Mouse (Mus musculus): ENCODE data around the gene Rplp0. TPM values are rescaled to one million over a fixed set of nuclear protein-coding genes. Genes with fewer than 3 reads are reported as not detected.

Rplp0 gene
- polyA plus RNA-seq, 1 experiment from 2014 or later, result 1,525 TPM

GRCm38 (mm10) chr5:115531671-115532270 lies 27.5 kb upstream of the Rplp0 start:
- WGBS, result 16% methylated on average over 18 of the region's 18 CpGs
- no peak overlapping the region for H3K4me3 ChIP-seq (replicated peaks; ENCODE audit: low read depth, low read length)
- H3K36me3 ChIP-seq (ENCODE audit: insufficient read depth, low read length), result no peaks in the 10 kb centered on the region
- H3K27ac ChIP-seq, result peak overlapping the region; percentile 78
- DNase-seq (ENCODE audit: low spot score) (peak; percentile 86), ATAC-seq (replicated peaks; ENCODE audit: low FRiP score, low read depth) (peak; percentile 25; the same call in 1 of the 2 replicates)
- H3K9me3 ChIP-seq (replicated peaks; ENCODE audit: low read length), result no peaks in the 10 kb centered on the region
- H3K4me1 ChIP-seq (replicated peaks; ENCODE audit: insufficient read depth, low read length), result peaks cover 71% of the 10 kb centered on the region
- peak overlapping the region; percentile 26 for H3K4me2 ChIP-seq (ENCODE audit: low read length)
- H3K9ac ChIP-seq (ENCODE audit: low read depth, low read length), result 0 out of 2 replicates have a peak overlapping the region, but pooled peaks have one; percentile 2
- H3K27me3 ChIP-seq (ENCODE audit: insufficient read depth, low read length), result no peaks in the 10 kb centered on the region
- no peak for TF ChIP-seq CTCF (IDR thresholded peaks at IDR 0.05; ENCODE audit: low read depth)

GRCm38 (mm10) chr5:115534290-115534731 lies 25.0 kb upstream of the Rplp0 start:
- Histone ChIP-seq H3K9me3 (replicated peaks; ENCODE audit: low read length) (no peaks in the 10 kb centered on the region), H3K36me3 (ENCODE audit: insufficient read depth, low read length) (no peaks in the 10 kb centered on the region), H3K27ac (peak overlapping the region; percentile 60; the same call in 1 of the 2 replicates), H3K4me3 (replicated peaks; ENCODE audit: low read depth, low read length) (no peak overlapping the region), H3K27me3 (ENCODE audit: insufficient read depth, low read length) (no peaks in the 10 kb centered on the region), H3K9ac (ENCODE audit: low read depth, low read length) (no peak overlapping the region), H3K4me2 (ENCODE audit: low read length) (no peak overlapping the region; the same call in 1 of the 2 replicates), H3K4me1 (replicated peaks; ENCODE audit: insufficient read depth, low read length) (peaks cover 74% of the 10 kb centered on the region)
- peak; percentile 45 for DNase-seq (ENCODE audit: low spot score)
- no peak for ATAC-seq (replicated peaks; ENCODE audit: low FRiP score, low read depth)
- no peak for TF ChIP-seq CTCF (IDR thresholded peaks at IDR 0.05; ENCODE audit: low read depth)
- WGBS, result 21% methylated on average over 16 of the region's 16 CpGs

GRCm38 (mm10) chr5:115534856-115535255 lies 24.4 kb upstream of the Rplp0 start:
- H3K9ac ChIP-seq (ENCODE audit: low read depth, low read length), result peak overlapping the region; percentile 1; the same call in 1 of the 2 replicates

GRCm38 (mm10) chr5:115535635-115536034 lies 23.6 kb upstream of the Rplp0 start:
- H3K27me3 ChIP-seq (ENCODE audit: insufficient read depth, low read length), result no peaks in the 10 kb centered on the region
- 19% methylated on average over 7 of the region's 7 CpGs for WGBS
- no peaks in the 10 kb centered on the region for H3K9me3 ChIP-seq (replicated peaks; ENCODE audit: low read length)
- ATAC-seq (replicated peaks; ENCODE audit: low FRiP score, low read depth) (no peak), DNase-seq (ENCODE audit: low spot score) (no peak)
- peak overlapping the region; percentile 13; the same call in 1 of the 2 replicates for H3K4me2 ChIP-seq (ENCODE audit: low read length)
- no peaks in the 10 kb centered on the region for H3K36me3 ChIP-seq (ENCODE audit: insufficient read depth, low read length)
- TF ChIP-seq CTCF (IDR thresholded peaks at IDR 0.05; ENCODE audit: low read depth), result no peak
- H3K27ac ChIP-seq, result peak overlapping the region; percentile 60; the same call in 1 of the 2 replicates
- 0 out of 2 replicates have a peak overlapping the region, but pooled peaks have one; percentile 1 for H3K9ac ChIP-seq (ENCODE audit: low read depth, low read length)
- H3K4me3 ChIP-seq (replicated peaks; ENCODE audit: low read depth, low read length), result no peak overlapping the region
- peaks cover 61% of the 10 kb centered on the region for H3K4me1 ChIP-seq (replicated peaks; ENCODE audit: insufficient read depth, low read length)

More at GRCm38 (mm10) chr5:115534856-115535255, 24.4 kb upstream of the Rplp0 start:
- ATAC-seq (replicated peaks; ENCODE audit: low FRiP score, low read depth), result no peak
- 21% methylated on average over 8 of the region's 8 CpGs for WGBS
- peak; percentile 46 for DNase-seq (ENCODE audit: low spot score)
- TF ChIP-seq CTCF (IDR thresholded peaks at IDR 0.05; ENCODE audit: low read depth), result no peak
- Histone ChIP-seq H3K9me3 (replicated peaks; ENCODE audit: low read length) (no peaks in the 10 kb centered on the region), H3K4me1 (replicated peaks; ENCODE audit: insufficient read depth, low read length) (peaks cover 69% of the 10 kb centered on the region), H3K27ac (peak overlapping the region; percentile 60), H3K36me3 (ENCODE audit: insufficient read depth, low read length) (no peaks in the 10 kb centered on the region), H3K4me3 (replicated peaks; ENCODE audit: low read depth, low read length) (no peak overlapping the region), H3K27me3 (ENCODE audit: insufficient read depth, low read length) (no peaks in the 10 kb centered on the region), H3K4me2 (ENCODE audit: low read length) (peak overlapping the region; percentile 10; the same call in 1 of the 2 replicates)

- H3K9ac ChIP-seq (ENCODE audit: low read depth, low read length), result 0 out of 2 replicates have a peak overlapping the region, but pooled peaks have one; percentile 23
- no peak overlapping the region for H3K4me3 ChIP-seq (replicated peaks; ENCODE audit: low read depth, low read length)
- ATAC-seq (replicated peaks; ENCODE audit: low FRiP score, low read depth) (no peak), DNase-seq (ENCODE audit: low spot score) (no peak)
- peaks cover 51% of the 10 kb centered on the region for H3K4me1 ChIP-seq (replicated peaks; ENCODE audit: insufficient read depth, low read length)
- WGBS, result 59% methylated on average over 13 of the region's 13 CpGs
- H3K27ac ChIP-seq, result peak overlapping the region; percentile 37; the same call in 1 of the 2 replicates
- H3K4me2 ChIP-seq (ENCODE audit: low read length), result peak overlapping the region; percentile 1; the same call in 1 of the 2 replicates
- H3K36me3 ChIP-seq (ENCODE audit: insufficient read depth, low read length), result no peaks in the 10 kb centered on the region
- TF ChIP-seq CTCF (IDR thresholded peaks at IDR 0.05; ENCODE audit: low read depth), result no peak
- no peaks in the 10 kb centered on the region for H3K27me3 ChIP-seq (ENCODE audit: insufficient read depth, low read length)
- H3K9me3 ChIP-seq (replicated peaks; ENCODE audit: low read length), result no peaks in the 10 kb centered on the region
Measured at GRCm38 (mm10) chr5:115538017-115538692, 21.1 kb upstream of the Rplp0 start.

GRCm38 (mm10) chr5:115538693-115539043 lies 20.6 kb upstream of the Rplp0 start:
- H3K27me3 ChIP-seq (ENCODE audit: insufficient read depth, low read length), result no peaks in the 10 kb centered on the region
- H3K4me3 ChIP-seq (replicated peaks; ENCODE audit: low read depth, low read length), result no peak overlapping the region
- peak overlapping the region; percentile 37; the same call in 1 of the 2 replicates for H3K27ac ChIP-seq
- H3K36me3 ChIP-seq (ENCODE audit: insufficient read depth, low read length), result no peaks in the 10 kb centered on the region
- H3K9ac ChIP-seq (ENCODE audit: low read depth, low read length), result no peak overlapping the region
- H3K4me2 ChIP-seq (ENCODE audit: low read length), result peak overlapping the region; percentile 1; the same call in 1 of the 2 replicates
- peak; percentile 92 for TF ChIP-seq CTCF (IDR thresholded peaks at IDR 0.05; ENCODE audit: low read depth)
- ATAC-seq (replicated peaks; ENCODE audit: low FRiP score, low read depth) (peak; percentile 73), DNase-seq (ENCODE audit: low spot score) (peak; percentile 96)
- H3K4me1 ChIP-seq (replicated peaks; ENCODE audit: insufficient read depth, low read length), result peaks cover 53% of the 10 kb centered on the region
- H3K9me3 ChIP-seq (replicated peaks; ENCODE audit: low read length), result no peaks in the 10 kb centered on the region
- under 1% methylated on average over 12 of the region's 12 CpGs for WGBS

Data from kidney, postnatal 0 days (tissue).